Mouse (Mus musculus) fat pad, adult 2 months (tissue): ENCODE data around the gene Fmnl1.
"Not testable (repeated sequence)": the region's sequence is repeated elsewhere in the genome, so short reads cannot be mapped to it uniquely, and the experiment has no call there.

Source experiments
- DNase-seq: peaks from one replicate; pipeline ENCODE4 v3.0.0-alpha.2; 2011; ENCODE audit warnings: low read depth, low spot score; ENCODE audit errors: extremely low read depth

The Fmnl1 gene

DNA sequence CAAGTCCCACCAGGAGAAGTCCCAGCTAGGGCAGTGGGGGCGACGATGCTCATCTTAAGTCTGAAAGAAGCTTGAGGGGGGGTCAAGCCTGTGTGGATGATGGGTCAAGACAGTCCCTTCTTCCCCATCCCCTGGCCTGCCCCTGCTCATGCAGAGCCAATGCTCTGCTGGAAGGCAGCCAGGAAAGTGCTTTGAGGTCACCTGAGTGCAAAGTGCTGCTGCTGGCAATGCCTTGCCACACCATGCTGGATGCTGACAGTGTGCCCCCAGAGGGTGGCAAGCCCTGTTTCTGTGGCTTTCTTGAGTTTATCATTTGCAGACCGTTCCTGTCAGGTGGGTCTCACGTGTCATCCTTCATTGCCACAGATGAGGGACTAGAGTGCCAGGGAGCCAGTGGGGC is 49.1 kb downstream of the Fmnl1 start:
- no peak for DNase-seq

DNA sequence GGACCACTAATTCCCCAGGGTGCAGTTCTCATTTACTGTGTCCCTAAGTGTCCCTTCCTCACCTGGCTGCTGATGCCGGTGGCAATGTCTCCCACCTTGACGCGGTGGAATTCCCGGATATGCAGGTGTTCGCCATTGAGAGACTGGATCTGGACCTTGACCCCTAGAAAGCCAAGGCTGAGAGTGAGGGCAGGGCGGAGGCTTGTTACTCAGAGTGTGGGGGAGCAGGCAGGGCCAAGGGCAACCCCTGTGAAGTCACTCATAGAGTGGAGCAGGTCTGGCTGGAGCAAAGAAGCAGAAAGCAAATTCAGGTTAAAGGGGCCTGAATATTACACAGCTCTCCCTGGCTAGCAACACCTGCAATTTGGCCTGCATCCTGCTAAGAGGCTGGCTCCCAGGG is 50.5 kb downstream of the Fmnl1 start:
- no peak for DNase-seq

DNA sequence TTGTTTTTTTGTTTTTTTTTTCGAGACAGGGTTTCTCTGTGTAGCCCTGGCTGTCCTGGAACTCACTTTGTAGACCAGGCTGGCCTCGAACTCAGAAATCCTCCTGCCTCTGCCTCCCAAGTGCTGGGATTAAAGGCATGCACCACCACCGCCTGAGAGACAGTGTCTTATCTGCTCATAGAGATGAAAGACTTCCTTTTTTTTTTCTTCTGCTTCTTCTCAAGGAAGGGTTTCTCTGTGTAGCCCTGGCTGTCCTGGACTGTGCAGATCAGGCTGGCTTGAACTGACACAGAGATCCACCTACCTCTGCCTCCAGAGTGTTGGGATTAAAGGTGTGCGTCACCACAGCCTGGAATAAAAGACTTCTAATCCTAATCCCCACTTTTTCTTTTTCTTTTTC is 51.8 kb downstream of the Fmnl1 start:
- DNase-seq: not testable (repeated sequence)

DNA sequence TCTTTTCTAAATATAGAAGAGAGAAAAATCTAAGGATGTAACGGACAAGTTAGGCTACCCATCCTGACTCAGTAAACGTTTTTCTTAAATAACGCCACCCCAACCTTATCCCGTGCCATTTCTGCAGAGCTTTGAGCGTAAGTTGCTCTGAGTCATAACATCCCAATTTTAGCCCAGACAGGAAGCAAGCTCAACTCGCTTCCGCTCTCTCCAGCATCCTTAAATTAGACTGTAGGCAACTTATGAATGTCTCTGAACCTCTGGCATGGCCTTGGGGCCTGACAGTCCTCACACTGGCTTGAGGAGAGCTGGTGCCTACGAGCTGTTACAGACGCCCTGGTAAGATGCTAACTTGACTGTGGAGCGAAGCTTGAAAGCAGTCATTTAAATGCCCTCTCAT is 52.5 kb downstream of the Fmnl1 start:
- no peak for DNase-seq

DNA sequence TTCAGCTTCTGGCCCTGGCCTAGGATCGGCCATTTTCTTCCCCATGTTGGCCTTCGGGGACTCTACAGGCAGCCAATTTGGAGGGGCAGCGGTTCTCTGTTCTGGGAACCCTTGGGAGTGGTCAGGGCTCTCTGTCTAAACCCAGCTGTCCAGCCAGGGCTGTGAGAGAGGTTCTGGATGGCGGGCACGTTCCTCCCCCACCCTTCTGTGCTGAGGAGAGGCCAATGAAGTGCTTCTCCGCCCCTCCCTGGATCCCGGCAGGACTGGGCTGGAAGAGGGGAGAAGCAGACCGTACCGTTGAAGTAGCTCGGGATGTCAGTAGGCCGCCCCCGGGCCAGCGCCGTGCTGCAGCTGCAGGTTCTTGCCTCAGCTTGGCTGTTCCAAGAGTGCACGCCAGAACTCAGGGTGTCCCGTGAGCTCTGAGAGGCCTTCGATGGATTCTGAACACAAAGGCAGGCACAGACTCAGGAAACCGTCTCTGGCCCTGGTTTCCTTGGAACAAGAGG is 53.1 kb downstream of the Fmnl1 start:
- no peak for DNase-seq

DNA sequence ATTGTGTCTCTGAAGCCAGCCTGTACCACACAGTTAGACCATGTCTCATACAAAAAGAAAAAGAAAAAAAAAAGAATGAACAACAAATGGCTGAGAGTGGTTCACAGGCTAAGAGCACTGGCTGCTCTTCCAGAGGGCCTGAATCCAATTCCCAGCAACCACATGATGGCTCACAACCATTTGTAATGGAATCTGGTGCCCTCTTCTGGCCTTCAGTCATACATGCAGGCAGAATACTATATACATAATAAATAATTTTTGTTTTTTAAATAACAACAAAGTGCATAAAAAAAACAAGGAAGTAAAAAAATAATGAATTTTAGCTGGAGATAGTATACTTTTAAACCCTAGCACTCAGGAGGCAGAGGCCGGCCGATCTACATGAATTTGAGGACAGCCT is 58.7 kb downstream of the Fmnl1 start:
- no peak for DNase-seq

DNA sequence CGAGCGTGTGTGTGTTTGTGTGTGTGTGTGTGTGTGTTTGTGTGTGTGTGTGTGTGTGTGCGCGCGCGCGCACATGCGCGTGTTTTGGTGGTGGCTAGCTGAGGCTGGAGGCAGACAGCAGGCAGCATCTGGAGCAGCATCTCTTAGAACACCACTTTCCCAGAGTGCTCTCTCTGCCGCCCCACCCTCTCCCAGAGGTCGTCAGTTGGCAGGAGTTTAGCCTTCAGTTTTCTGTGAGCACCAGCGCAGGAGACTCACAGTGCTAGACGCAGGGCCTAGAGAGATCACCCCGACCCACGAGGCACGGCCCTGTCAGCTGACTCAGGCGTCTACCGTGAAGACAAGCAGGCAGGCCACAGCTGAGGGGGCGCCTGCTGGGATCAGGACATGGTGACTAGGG is 59.7 kb downstream of the Fmnl1 start:
- no peak for DNase-seq

DNA sequence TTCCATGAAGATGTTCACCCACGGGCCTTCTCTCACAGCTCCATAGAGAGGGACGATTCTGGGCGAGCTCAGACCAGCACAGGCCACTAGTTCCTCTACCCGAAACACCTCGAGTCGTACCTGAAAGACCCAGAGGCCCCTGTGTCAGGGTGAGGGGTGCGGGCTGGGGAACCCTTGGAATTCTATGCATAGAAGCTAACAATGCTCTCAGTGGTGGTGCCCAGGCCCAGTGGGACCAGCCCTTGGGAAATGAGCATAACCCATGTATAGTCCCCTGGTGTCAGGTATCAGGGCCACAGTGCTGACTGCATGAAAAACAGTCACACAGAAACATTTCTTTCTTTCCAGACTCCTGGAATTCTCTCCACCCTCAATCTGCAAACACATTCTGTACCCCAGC is 60.5 kb downstream of the Fmnl1 start:
- no peak for DNase-seq

DNA sequence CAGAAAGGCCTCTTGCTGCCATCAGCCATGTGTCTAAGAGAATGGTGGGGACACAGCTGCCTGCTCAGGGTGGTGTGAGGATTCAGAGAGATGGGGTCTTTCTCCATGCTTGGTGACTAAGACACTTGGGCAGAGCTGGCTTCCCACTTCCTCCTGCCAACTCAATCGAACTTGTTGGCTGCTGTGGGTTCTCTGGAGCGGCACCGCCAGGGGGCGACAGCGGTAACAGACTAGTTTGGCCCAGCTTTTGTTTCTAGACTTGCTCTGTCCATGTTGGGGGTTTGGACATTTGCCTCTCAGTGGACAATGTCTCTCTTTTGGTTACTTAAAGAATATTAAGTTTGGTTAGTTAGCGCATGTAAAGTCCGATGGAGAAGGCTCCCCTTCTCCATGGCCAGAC is 62.1 kb downstream of the Fmnl1 start:
- DNase-seq: no peak

DNA sequence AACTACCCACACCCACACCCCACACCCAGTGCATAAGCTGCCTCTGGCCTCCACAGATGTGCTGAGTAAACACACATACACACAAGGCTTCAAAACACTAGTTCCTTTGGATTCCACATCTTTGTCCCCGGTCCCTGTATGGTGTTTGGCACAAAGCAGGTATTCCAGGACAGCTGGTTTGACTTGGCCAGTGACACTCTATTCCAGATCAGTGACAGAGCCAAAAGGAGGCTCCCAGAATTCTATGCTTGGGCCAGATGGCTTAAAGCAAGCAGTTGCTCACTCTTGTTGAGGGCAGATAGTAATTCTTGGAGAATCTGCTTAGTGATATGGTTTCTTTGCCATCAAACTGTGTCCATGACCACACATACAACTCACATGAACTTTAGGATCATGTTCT is 63.5 kb downstream of the Fmnl1 start:
- DNase-seq: no peak

DNA sequence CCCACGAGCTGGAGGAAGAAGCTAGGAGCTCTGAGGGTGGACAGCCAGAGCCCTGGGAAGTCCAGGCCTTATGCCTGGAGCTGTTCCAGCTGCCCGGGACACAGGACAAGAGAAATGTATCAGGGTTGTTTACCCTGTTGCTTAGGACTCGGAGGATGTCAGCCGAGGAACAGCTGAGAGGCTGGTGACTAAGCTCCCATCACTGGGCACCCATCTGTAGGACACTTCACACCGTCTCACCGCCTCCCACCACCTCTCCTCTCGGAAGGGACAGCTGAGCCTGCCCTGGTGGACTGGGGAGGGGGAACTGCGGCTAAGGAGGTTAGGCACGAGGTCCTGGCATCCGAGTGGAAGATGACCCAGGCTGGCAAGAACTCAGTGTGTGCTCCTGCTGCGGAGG is 64.8 kb downstream of the Fmnl1 start:
- DNase-seq: no peak

DNA sequence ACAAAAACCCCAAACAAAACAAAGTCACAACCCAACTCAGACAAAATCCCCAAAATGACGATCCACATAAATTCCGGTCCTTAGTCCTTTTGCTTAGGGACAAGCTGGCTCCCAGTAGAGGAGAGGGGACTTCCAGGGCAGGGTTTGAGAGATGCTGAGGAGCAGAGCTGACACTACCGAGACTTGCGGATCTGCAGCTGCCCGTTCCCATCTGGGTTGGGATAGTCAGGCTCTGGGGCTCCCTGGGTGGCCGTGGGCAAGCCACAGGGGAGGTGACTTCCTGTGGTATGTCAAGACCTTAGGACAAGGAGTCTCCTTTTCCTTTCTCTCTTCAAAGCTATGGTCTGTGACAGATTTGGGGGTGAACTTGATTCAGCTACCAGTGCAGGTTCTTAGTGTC is 65.5 kb downstream of the Fmnl1 start:
- no peak for DNase-seq

DNA sequence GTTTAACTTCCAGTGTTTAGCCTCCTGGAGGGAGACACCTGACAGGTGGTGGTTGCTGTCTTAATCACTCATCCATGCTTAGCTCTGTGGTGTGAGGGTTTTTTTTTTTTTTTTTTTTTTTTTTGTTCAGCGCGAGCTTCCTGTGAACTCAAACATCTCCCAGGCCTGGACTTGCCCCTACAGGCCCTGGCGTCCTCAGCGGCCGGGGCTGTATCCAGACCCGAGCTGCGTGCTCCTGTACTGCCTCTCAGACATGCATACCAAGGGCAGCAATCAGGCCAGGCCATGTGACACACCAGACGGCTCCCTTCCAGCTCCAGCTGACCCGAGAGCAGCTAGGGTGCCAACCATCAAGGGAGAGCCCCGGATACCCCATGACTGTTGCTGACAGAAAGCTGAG is 66.0 kb downstream of the Fmnl1 start:
- no peak for DNase-seq

DNA sequence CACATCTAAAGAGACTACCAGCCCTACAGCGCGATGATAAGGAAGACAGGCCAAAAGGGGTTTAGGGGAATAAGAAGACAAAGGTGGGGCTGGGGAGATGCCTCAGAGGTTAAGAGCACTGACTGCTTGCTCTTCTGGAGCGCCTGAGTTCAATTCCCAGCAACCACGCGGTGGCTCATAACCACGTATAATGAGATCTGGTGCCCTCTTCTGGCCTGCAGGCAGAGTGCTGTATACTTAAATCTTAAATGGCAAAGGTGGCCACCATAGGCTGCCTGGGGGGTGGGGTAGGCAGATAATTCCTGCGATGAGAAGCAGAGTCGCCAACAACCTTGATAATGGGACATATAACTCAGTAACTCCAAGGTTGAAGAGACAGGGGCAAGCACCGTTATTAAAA is 66.8 kb downstream of the Fmnl1 start:
- DNase-seq: no peak

DNA sequence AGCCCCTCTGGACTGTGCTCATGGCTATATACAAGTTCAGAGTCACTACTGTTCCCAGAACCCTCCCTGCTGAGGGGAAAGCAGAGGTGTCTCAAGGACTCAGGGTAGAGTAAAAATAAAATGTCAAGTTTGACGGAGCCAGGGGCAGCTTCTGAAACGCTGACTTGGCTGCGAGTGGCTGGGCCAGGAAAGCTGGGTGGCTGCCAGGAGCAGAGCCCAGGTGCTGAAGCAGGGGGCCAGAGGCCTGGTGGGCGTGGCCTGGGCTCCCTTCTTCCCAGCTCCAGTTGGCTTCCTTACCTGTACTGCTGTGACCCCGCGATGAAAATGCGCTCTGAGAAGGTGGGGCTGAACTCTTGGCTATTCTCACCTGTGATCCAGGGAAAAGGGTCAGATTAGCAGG is 69.8 kb downstream of the Fmnl1 start:
- DNase-seq: no peak

DNA sequence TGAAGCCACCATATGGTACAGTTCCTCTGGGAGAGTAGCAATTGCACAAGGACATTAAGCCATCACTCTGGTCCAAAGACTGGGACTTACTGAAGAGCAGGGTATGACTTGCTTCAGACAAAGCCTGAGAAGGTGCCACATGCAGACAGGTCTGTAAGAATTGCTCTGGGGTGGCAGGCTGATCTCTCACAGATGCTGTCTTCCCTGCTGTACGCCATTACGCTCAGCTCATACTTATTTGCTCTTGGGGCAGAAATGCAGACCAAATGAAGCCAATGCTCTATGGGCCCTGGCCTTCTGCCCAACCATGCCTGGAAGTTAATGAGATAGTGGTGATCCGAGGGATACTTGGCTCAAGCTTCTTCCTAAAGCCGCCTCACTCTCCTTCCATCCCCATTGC is 73.9 kb downstream of the Fmnl1 start:
- no peak for DNase-seq

DNA sequence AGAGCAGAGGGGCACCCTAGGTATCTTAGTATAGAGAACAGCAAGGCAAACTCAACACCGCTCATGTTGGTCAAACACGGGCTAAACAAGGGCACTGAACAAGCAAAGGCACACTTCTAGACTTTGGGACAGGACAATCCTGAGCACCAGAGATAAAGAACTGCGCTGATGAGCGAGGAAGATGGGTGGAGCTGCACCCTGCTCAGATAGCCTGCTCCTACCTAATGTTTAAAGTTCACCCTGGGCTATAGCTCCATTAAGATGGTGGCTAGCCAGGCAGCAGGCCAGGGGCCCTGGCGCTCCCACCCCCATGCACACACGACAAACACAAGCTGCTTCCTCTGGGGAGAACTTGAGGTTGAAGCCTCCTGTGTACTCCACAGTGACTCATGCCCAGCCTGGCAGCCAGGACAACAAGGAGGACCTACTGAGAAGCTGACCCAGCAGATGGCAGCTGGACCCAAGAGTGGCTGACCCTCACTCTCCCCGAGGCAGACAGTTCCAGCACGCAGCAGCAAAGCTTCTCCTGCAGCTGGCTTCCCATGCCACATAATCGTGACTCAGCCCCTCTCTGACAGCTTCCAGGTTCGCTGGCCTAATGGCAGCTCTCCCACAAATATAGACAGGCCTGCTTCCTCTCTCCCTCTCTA is 75.3 kb downstream of the Fmnl1 start:
- no peak for DNase-seq

DNA sequence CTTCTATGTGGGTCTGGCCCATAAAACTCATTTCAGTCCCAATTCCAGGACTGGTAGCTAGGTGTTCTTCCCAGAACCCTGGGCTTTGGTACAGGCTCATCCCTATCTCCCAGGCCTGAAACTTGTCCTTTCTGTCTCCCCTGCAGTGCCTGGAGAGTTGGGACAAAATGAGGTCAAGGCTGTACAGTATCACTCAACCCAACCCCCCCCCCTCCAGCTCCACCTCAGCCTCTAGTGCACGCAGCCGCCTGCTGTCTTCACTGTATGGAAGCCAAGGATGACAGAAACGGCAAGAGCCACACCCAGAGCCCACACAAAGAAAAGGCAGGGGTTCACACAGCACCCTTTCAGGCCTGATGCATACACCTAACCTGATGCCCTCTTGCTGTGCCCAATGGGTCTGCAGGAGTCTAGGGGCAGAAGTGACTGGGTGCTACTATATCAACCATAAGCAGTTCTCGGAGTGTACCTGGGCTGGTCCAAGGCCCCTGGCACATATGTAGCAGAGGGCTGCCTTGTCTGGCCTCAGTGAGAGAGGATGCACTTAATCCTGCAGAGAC is 75.9 kb downstream of the Fmnl1 start:
- DNase-seq: no peak

DNA sequence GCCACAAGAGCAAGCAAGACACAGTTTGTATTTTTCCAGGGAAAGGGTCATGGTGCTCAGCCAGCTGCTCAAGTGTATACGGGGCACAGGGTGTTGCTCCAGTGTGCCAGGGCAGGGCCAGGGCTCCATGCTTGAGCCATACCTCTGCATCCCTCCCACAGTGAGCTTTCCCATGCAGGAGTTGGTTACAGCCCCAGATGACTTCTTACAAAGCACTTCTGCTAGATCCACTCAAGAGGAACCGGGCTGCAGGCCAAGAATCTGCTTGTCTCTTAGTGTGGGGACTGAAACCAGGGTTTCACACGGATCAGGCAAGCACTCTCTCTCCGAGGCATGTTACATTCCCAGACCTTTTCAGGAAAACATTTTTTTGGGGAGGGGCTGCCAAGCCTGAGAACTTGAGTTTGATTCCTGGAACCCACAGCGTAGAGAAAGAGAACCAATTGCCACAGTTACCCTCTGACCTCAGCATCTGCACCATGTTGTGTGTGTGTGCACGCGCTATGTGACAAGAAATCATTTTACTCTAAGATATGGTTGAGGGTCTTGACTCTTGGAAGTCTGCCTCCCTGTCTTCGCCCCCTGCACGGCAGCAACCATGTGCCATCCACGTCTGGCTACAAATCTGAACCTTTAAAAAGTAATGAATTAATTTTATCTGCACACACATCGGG is 76.7 kb downstream of the Fmnl1 start:
- no peak for DNase-seq
